Mouse (Mus musculus) 3134 (cell line): Measurements from ENCODE around the gene G3bp2.
"Not testable (repeated sequence)": the region's sequence is repeated elsewhere in the genome, so short reads cannot be mapped to it uniquely, and the experiment has no call there.

ENCODE experiments used
- DNase-seq: peaks from one replicate; pipeline ENCODE4 v3.0.0-alpha.2; 2011; ENCODE audit warnings: low spot score; ENCODE audit not compliant: insufficient read length; ENCODE audit errors: extremely low read depth

The G3bp2 gene

DNA sequence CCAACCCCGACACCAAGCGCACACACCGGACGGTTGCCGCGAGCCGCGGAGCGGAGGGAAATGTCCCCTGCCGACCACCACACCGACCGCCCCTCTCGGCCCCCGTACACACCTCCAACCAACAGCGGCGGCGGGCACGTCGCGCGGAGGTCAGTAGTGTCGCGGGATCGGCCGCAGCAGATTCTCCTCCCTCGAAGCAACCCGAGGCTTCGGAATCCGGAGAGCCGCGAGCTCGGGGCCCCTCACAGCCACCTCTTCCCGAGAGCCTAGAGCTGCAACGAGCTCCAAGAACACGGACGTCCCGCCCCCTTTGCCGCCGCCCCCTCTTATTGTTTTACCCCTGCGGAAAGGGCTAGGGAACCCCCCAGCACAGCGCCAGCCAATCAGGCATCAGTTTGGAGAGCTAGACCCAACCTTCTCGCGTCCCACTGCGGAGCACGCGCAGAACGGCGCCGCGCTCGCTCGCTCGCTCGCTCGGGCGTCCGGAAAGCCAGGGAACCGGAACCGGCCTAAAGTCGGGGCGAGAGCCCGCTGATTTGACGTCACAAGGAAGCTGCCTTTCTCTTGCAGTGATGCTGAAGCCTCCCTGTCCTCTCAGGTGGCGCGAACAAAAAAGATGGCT is at the start of gene G3bp2:
Gene G3bp2 (minus strand): TSS at position 303 of the 622 bp plus-strand sequence.
- DNase-seq, result peak; percentile 99

DNA sequence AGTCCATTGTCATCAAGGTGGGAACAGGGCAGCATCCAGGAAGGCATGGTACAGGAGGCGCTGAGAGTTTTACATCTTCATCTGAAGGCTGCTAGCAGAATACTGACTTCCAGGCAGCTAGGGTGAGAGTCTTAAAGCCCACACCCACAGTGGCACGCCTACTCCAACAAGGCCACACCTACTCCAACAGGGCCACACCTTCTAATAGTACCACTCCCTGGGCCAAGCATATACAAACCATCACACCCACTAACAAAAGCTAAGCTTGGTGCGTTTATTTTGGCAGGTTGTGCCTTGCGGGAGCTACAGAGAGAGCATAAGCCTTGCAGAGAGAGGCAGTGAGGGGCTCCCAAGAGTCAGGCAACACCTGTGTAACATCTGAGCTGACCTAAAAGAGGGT is 49.5 kb upstream of the G3bp2 start:
- not testable (repeated sequence) for DNase-seq

DNA sequence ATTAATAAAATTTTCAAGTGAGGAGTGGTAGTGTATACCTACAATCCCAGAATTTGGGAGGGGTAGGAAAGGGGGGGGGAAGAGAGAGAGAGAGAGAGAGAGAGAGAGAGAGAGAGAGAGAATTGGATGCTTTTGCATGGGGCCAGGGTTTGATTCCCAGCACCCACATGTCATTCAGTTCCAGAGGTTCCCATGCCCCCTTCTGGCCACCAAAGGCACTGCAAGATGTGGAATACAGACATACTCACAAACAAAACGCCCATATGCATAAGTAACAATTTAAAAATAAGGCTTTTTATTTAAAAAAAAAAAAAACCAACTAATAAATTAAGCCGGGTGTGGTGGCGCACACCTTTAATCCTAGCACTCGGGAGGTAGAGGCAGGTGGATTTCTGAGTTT is 48.6 kb upstream of the G3bp2 start:
- no peak for DNase-seq

DNA sequence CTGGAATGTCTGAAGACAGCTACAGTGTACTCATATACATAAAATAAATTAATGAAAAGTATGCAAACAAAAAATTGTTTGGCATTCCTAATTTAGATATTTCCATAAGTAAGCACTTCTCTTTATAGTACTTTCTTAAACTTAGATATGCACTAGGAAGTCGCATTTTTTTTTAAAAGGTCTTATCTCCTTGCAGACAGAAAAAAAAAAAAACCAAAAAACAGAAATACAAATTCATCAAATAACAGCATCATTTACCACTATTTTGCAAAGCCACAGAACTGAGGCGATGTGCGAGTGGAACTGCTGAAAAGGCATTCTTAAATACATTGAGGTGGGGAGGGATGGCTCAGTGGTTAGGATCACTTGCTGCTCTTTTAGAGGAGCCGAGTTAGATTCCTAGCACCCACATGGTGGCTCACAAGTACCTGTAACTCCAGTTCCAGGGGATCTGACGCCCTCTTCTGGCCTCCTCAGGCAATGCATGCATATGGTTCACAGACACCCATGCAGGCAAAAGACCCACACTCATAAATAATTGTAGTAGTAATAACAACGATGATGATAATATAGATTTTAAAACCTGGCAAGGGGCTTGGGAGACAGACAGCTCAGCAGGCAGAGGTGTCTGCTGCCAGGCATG is 46.6 kb upstream of the G3bp2 start:
- no peak for DNase-seq

DNA sequence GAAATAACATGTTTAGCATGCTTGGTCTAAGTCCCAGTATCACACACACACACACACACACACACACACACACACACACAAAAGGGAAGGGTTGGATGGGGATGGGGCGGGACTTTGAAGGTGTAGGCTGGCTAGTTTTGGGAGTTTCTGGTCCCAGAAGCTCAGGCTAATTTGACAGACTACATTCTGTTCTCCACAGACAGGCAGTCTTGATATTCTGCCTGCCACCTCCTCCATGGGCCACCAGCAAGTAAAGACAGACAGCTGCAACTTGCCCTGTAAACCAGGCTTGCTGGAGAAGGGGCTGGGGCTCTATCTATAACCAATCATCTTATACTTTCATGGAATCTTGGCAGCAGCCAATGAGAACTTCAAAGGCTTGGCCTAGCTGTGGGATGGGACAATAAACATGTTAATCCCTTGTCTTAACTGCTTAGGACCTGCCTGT is 45.8 kb upstream of the G3bp2 start:
- DNase-seq, result peak; percentile 35

DNA sequence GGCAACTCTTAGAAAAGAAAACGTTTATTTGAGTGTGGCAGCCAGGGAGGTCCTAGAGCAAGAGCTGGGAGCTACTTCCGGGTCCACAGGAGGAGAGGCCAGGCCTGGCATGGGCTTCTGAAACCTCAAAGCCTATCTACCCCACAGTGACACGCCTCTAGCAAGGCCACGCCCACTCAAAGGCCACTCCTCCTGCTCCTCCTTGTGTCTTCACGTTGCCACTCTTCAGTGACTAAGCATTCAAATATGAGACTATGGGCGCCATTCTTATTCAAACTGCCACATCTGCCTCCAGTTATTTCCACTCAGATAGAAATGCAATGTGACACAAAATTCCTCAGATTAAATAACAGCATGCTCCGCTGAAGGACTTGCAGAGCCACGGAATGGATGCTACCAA is 45.1 kb upstream of the G3bp2 start:
- peak; percentile 87 for DNase-seq

DNA sequence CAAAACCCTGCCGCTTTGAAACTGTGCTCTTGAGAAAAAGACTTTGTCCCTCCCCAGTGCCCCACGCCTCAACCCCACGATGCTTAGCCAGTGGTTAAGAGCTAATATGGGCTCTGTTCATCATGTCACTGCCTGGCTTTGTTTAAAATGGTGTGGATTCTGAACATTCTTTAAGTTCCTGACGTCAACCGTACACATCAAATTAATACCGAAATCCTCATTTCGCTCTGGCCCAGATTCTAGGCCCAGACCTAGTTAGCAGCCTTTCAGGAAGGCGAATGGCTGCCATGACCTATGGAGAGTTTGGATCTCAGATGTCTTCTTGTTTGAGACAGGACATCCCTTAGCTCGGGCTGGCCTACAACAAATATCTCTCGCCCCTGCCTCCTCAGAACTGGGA is 44.2 kb upstream of the G3bp2 start:
- no peak for DNase-seq

DNA sequence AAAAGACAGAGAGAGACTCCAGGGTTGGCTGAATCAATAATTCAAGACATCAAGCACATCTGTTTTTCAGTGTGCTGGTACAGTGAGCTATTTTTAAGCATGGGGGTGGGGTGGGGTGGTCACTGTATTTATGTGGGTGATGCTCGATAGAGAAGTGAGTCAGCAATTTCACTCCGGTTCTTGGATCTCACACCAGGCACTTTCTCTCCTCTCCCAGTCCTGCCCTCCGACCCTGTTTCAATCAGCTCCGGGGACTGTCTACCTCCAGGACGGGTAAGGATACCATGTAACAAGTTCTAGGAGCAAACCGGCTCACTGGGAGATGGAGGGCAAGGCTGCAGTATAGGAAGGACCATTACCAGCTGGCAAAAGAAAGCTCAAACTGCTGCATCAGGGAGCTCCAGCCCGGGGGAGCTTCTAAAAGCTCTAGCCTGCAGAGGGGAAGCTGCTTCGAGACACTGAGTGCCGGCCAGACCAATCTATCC is 43.7 kb upstream of the G3bp2 start:
- DNase-seq, result peak; percentile 59

DNA sequence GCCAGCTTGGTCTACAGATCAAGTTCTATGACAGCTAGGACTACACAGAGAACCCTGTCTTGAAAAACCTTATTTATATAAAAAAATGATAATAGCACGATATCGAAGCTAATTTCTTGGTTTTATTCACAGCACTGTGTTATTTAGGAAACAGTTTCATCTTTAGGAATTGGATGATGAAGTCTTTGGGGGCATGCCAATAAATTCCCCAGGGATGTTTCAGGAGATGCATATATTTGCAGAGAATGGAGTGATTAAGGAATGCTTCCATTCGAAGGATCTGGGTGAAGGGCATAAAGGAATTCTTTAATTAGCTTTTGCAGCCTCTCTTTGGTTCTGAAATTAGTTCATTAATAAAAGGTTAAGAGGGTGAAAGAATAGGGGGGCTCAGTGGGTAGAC is 41.9 kb upstream of the G3bp2 start:
- no peak for DNase-seq

DNA sequence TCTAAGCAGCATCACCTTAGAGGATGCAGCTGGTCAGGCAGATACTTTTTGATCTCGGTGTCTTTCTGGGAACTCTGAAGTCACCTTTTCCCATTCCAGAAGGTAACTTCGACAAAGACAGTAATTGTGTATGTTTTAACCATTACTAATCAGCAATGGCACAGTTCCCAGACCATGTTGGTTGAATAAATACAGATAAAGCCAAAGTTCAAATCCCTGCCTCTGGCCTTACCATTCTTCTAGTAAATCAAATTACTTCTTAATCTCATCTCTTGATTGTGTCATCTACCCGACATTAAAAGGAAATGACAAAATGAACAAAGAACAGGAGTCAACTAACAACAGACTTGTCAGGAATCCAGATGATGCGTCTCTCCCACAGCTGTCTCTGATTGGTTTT is 38.1 kb upstream of the G3bp2 start:
- DNase-seq, result no peak

DNA sequence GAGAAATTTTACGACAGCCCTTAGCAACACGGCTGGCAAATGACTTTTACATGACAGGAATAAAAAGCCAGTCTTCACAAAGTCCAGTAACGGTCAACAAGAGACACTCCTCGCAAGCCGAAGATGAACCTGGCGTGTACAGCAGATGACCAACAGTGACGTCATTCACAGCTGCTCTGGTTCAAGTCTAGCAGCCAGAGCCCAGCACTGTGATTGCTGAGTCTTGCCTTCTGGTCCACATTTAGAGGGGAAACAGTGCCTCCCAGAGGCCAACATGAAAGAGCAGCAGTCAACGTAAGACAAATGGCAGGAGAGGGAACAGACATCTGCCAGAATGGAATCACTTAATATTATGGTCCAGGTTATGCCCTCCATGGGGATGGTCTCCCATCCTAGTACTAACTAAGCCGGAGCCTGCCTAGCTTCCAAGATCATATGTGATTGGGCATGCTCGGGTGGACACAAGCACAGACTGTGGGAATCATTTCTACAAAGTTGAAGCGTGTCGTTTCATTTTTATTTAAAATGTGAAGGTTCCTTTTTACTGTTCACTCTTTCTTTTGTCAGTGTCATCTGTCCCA is 34.4 kb upstream of the G3bp2 start:
- DNase-seq, result peak; percentile 57

DNA sequence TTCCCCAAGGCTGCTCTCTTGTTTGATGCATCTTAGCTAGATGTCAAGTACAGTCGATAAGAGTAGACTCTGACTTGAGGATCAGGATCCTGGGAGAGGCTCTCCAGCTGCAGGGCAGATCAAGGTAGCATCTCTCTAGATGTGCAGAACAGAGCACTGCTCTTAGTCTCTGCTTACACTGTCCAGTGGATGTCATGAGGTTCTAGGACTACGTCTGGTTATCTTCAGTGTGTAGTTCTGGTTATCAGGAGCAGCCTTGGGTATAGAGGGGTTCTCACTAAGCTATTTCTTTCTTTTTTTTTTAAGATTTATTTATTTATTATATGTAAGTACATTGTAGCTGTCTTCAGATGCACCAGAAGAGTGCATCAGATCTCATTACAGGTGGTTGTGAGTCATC is 31.4 kb upstream of the G3bp2 start:
- DNase-seq, result no peak

DNA sequence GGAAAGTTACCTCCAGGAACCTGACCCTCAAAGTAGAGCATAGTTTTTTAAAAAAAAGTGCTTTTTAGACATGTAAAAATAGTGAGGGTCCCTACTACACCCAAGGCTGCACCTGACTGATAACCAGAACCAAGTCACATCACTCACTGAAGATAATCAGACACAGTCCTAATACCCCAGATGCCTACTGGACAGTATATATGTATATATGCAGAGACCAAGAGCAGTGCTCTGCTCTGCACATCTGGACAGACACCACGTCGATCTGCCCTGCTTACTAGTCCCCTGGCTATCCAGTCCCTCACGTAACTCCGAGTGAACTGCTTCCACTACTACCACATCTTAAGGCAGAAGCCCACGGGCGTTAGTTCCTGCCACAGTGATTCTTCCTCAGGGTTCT is 30.7 kb upstream of the G3bp2 start:
- no peak for DNase-seq

DNA sequence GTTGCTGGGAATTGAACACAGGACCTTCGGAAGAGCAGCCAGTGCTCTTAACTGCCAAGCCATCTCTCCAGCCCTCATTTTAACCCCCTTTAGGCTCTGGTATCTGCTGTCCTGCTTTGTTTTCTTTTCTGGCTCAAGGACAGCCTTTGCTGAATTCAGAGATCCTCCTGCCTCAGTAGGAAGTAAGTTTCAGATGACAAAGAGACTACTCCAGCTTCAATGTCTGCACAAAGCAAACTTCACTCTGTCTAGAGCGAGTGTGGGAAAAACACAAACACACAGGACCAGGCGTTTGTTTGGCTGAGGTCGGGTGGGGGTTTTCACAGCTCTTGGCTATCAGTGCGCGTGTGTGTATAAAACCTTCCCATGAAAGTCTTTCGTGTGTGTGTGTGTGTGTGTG is 30.0 kb upstream of the G3bp2 start:
- no peak for DNase-seq

DNA sequence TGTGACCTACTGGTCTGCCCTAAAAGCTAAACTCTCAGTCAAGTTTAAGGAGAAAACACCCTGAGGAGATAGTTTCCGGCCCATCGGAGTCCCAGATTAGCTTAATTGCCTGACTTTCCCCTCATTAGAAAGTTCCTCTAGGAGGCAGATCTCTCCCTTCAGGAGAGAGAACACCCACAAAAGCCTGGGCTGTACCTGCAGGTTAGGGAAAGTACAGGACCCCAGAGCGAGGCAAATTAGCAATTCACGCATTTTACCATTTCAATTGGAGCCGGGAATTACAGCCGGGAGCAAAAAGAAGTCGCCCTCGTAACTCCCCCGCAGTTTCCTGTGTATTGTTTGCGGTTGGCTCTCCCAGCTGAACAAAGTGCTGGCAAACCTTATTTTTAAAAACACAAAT is 29.1 kb upstream of the G3bp2 start:
- no peak for DNase-seq

DNA sequence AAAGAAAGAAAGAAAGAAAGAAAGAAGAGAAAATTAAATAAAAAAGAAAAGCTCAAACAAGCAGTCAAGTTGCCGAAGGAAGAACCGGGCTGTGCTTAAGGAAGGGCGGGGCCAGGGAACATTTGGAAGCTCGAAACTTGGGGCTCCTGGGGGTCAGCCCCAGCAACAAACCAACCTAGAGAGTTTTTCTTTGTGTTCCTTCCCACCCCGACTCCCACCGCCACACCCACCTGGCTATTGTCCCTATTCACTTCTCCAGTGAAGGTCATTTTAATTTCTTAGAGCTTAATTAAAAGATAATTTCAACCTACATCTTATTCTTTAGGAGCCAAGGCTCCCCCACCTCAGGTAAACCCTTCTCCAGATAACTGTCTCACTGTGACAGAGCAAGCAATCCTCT is 28.7 kb upstream of the G3bp2 start:
- no peak for DNase-seq

DNA sequence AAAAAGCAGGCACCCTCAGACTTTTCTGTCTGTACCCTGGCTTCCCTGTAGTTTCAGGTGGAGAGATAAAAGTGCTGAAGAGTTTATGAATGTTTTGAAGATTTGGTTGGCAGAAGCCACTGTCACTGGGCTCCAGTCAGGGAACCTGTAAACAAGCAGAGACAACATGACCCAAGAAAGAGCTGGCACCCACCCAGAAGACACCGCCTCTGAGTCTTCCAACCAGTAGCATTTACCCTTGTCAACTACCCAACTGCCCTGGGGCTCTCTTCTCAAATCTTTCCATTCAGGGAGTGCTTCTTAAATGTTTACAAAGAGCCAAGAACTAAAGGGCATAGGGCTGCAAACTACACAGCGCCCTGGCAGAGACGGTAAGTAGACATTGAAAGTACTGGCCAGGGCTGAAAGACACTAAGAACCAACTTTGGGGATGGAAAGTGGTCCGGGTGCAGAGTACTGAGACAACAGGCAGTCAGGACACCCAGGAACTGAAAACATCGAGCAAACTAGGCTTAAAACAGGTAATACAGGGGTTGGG is 27.4 kb upstream of the G3bp2 start:
- DNase-seq, result no peak

DNA sequence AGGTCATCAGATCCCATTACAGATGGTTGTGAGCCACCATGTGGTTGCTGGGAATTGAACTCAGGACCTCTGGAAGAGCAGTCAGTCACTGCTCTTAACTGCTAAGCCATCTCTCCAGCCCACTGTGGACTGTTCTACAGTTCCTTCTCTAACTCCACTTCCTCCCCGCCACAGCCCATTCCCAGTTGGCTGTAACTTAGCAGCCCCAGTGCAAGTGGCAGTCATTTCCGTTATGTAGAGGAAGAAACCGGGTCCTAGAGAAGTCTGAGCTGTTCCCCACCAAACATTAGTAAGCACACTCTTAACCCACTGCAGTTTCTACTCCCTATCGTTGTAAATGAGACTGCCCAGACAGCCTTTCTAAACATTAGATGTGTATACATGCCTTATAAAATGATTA is 23.8 kb upstream of the G3bp2 start:
- no peak for DNase-seq

DNA sequence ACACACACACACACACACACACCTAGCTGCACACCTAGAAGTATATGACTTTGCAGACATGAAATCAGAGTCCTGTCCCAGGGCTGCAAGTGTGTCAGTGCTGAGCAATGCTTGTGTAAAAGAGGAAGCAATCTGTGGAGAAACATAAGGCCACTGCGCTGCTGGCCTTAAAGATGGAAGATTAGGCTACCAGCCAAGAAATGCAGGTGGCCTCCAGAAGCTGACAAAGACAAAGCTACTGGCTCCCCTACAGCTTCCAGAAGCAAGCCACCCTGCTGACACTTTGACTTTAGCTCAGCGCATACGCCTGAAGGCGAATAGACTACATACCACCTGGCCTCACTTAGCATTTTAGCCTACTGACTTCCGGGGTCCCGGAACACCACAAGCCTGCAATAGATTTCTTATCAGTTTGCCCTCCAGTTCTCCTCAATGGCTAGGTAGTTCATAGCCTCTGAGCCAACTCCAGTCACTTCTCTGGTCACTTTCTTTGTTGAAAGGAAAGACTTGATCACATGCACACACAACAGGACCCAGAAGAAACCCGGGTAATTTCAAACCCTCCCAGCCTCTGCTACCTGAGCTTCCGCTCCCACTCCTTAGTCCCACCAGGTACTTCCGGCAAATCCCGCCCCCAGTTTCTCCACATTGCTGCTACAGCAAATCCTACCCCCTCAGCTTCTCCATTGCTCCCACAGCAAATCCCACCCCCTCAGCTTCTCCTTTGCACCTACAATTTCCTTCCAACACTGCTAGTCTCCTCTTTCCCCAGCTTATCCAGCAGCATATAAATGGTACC is 23.0 kb upstream of the G3bp2 start:
- DNase-seq, result no peak

DNA sequence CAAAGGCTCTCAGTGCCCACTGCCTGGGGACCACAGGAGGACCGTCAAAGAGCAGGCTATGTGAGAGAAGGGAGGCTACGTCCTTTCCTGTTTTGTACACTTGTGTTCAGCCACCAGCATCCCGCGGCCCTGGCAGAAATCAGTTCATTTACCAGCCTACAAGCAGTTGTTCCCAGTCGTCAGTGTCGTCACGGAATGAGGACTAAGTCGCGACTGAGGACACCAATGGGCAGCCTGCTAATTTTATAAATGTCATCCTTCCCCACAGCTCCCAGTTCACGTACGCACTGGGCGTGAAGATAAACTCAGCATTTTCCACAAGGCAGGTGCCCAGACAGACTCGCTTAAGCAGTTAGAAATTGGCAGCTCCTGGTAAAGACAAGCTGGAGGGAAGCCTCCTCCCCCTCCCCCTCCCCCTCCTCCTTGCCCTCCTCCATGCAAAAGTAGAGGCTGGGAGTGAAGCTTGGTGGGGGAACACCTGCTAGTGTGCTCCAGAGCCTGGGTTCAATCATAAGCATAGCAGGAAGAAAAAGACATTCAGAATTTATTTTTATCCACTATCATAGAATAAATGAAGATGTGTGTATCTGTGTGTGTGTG is 20.4 kb upstream of the G3bp2 start:
- DNase-seq, result no peak

DNA sequence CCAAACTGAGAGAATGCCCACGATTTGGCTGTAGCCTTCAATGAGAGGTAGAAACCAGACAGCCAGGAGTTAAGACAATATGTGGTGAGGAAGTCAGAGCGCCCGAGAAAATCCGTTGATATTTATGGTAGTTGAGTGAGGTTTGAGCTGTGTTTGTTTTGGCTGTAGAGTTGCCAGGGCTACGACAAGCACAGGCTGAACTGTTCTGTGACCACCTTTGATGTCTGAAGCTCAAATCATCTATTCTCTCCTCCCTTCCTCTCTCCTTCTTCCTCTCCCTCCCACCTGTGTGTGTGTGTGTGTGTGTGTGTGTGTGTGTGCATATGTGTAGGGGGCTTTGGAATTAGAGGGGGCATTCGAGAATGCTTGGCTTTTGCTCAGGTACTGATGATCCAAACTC is 19.5 kb upstream of the G3bp2 start:
- no peak for DNase-seq
